Mouse (Mus musculus) kidney, embryonic 16.5 days (tissue): Measurements from ENCODE around the gene Dync1h1. TPM values are rescaled to one million over a fixed set of nuclear protein-coding genes. Genes with fewer than 3 reads are reported as not detected.

Experiments
- ATAC-seq: fragments of 200-750 bp; cut with Nextera tagmentation; 2 replicates; pipeline ENCODE4 v1.8.0; 2017; ENCODE audit warnings: moderate TSS enrichment; ENCODE audit not compliant: low FRiP score, low TSS enrichment
- H3K27ac ChIP-seq: fragments of 300-500 bp; sonication (generic); 2 replicates; pipeline ENCODE4 v1.5.1; 2014; ENCODE audit warnings: low read length
- H3K27me3 ChIP-seq: fragments of 300-500 bp; sonication (generic); 2 replicates; pipeline ENCODE4 v1.6.1; 2014; ENCODE audit warnings: low read length, control low read depth, mixed read lengths; ENCODE audit not compliant: insufficient read depth
- H3K36me3 ChIP-seq: fragments of 300-500 bp; sonication (generic); 2 replicates; pipeline ENCODE4 v1.6.1; 2014; ENCODE audit warnings: low read length, control low read depth, mixed read lengths; ENCODE audit not compliant: insufficient read depth
- H3K4me1 ChIP-seq: fragments of 300-500 bp; sonication (generic); 2 replicates; pipeline ENCODE4 v1.6.1; 2014; ENCODE audit warnings: low read length, control low read depth, mixed read lengths; ENCODE audit not compliant: insufficient read depth
- H3K4me2 ChIP-seq: fragments of 300-500 bp; sonication (generic); replicated peaks from 2 replicates; pipeline ENCODE4 v1.6.1; 2014; ENCODE audit warnings: low read depth, low read length
- H3K4me3 ChIP-seq: fragments of 300-500 bp; sonication (generic); 2 replicates; pipeline ENCODE4 v1.5.1; 2014; ENCODE audit warnings: mild to moderate bottlenecking, low read length
- H3K9ac ChIP-seq: fragments of 300-500 bp; sonication (generic); replicated peaks from 2 replicates; pipeline ENCODE4 v1.6.1; 2014; ENCODE audit warnings: low read length
- H3K9me3 ChIP-seq: fragments of 300-500 bp; sonication (generic); 2 replicates; pipeline ENCODE4 v1.6.1; 2016; ENCODE audit warnings: low read length, control low read depth
- WGBS: fragments of 180-500 bp; shearing (Covaris S2); extraction: QIAGEN DNeasy Blood & Tissue Kit; methylation state at CpG from one replicate; pipeline ENCODE4 v1.1.7; 2014; 5-methylcytosine and 5-hydroxymethylcytosine counted together
- polyA plus RNA-seq: library from polyadenylated mRNA; unstranded; fragments of >200 nt; fragmentation: Nextera tagmentation; extraction: Ambion mirVana; gene quantifications from 2 replicates; pipeline ENCODE4 v1.2.1, GENCODE M21; 2015

Gene Dync1h1
- 49.7 and 53.9 TPM in 2 replicates for polyA plus RNA-seq

- peaks cover 21% of the 10 kb centered on the region for H3K4me1 ChIP-seq
- H3K27ac ChIP-seq = peak within 1 kb of the TSS; percentile 96
- no peaks in the 10 kb centered on the region for H3K27me3 ChIP-seq
- ATAC-seq = peak; percentile 94
- no peaks in the 10 kb centered on the region for H3K36me3 ChIP-seq
- H3K9ac ChIP-seq = peak within 1 kb of the TSS; percentile 96
- under 1% methylated on average over 104 of the region's 105 CpGs for WGBS
- peak within 1 kb of the TSS; percentile 61 for H3K4me2 ChIP-seq
- peak within 1 kb of the TSS; percentile 94 for H3K4me3 ChIP-seq
- H3K9me3 ChIP-seq = no peaks in the 10 kb centered on the region
Observed at GRCm38 (mm10) chr12:110601241-110602218, at the start of gene Dync1h1. Dync1h1 (plus strand) TSS chr12:110601452.

GRCm38 (mm10) chr12:110552113-110552512 lies 49.1 kb upstream of the Dync1h1 start:
- Histone ChIP-seq H3K4me2 (no peak overlapping the region), H3K27ac (no peak overlapping the region), H3K9ac (no peak overlapping the region), H3K9me3 (no peaks in the 10 kb centered on the region), H3K4me3 (no peak overlapping the region), H3K4me1 (no peaks in the 10 kb centered on the region), H3K27me3 (no peaks in the 10 kb centered on the region), H3K36me3 (peaks cover 64% of the 10 kb centered on the region)
- ATAC-seq = no peak
- WGBS = 81% methylated on average over 13 of the region's 13 CpGs

GRCm38 (mm10) chr12:110553362-110553761 lies 47.9 kb upstream of the Dync1h1 start:
- no peak overlapping the region for H3K4me2 ChIP-seq
- H3K9me3 ChIP-seq = no peaks in the 10 kb centered on the region
- no peak overlapping the region for H3K4me3 ChIP-seq
- 92% methylated on average over 5 of the region's 5 CpGs for WGBS
- peaks cover 60% of the 10 kb centered on the region for H3K36me3 ChIP-seq
- no peak for ATAC-seq
- no peak overlapping the region for H3K9ac ChIP-seq
- no peaks in the 10 kb centered on the region for H3K27me3 ChIP-seq
- H3K27ac ChIP-seq = no peak overlapping the region
- H3K4me1 ChIP-seq = no peaks in the 10 kb centered on the region

GRCm38 (mm10) chr12:110555536-110556240 lies 45.6 kb upstream of the Dync1h1 start:
- no peak for ATAC-seq
- no peak overlapping the region for H3K9ac ChIP-seq
- no peak overlapping the region for H3K4me2 ChIP-seq
- peaks cover 63% of the 10 kb centered on the region for H3K36me3 ChIP-seq
- 81% methylated on average over 21 of the region's 21 CpGs for WGBS
- H3K27me3 ChIP-seq = no peaks in the 10 kb centered on the region
- H3K9me3 ChIP-seq = no peaks in the 10 kb centered on the region
- no peak overlapping the region for H3K4me3 ChIP-seq
- H3K4me1 ChIP-seq = no peaks in the 10 kb centered on the region
- H3K27ac ChIP-seq = no peak overlapping the region

GRCm38 (mm10) chr12:110556861-110557628 lies 44.2 kb upstream of the Dync1h1 start:
- ATAC-seq = no peak
- Histone ChIP-seq H3K9ac (no peak overlapping the region), H3K4me3 (no peak overlapping the region), H3K27me3 (no peaks in the 10 kb centered on the region), H3K27ac (no peak overlapping the region), H3K36me3 (peaks cover 61% of the 10 kb centered on the region), H3K4me2 (no peak overlapping the region), H3K4me1 (no peaks in the 10 kb centered on the region), H3K9me3 (no peaks in the 10 kb centered on the region)
- 77% methylated on average over 18 of the region's 18 CpGs for WGBS

GRCm38 (mm10) chr12:110558175-110558574 lies 43.1 kb upstream of the Dync1h1 start:
- peaks cover 52% of the 10 kb centered on the region for H3K36me3 ChIP-seq
- no peaks in the 10 kb centered on the region for H3K4me1 ChIP-seq
- no peak overlapping the region for H3K4me2 ChIP-seq
- H3K9ac ChIP-seq = no peak overlapping the region
- H3K27me3 ChIP-seq = no peaks in the 10 kb centered on the region
- ATAC-seq = no peak
- H3K4me3 ChIP-seq = no peak overlapping the region
- no peak overlapping the region for H3K27ac ChIP-seq
- WGBS = 97% methylated on average over 7 of the region's 7 CpGs
- no peaks in the 10 kb centered on the region for H3K9me3 ChIP-seq

GRCm38 (mm10) chr12:110563383-110563782 lies 37.9 kb upstream of the Dync1h1 start:
- ATAC-seq = no peak
- Histone ChIP-seq H3K9ac (no peak overlapping the region), H3K36me3 (peaks cover 52% of the 10 kb centered on the region), H3K4me3 (no peak overlapping the region), H3K27me3 (no peaks in the 10 kb centered on the region), H3K4me2 (no peak overlapping the region), H3K9me3 (no peaks in the 10 kb centered on the region), H3K27ac (no peak overlapping the region), H3K4me1 (no peaks in the 10 kb centered on the region)
- WGBS = 93% methylated on average over 11 of the region's 11 CpGs

GRCm38 (mm10) chr12:110564848-110565247 lies 36.4 kb upstream of the Dync1h1 start:
- Histone ChIP-seq H3K4me2 (no peak overlapping the region), H3K4me1 (no peaks in the 10 kb centered on the region), H3K27me3 (no peaks in the 10 kb centered on the region), H3K36me3 (peaks cover 50% of the 10 kb centered on the region), H3K9me3 (no peaks in the 10 kb centered on the region), H3K4me3 (no peak overlapping the region), H3K9ac (no peak overlapping the region), H3K27ac (no peak overlapping the region)
- WGBS = 88% methylated on average over 11 of the region's 11 CpGs
- ATAC-seq = no peak

GRCm38 (mm10) chr12:110566366-110566765 lies 34.9 kb upstream of the Dync1h1 start:
- H3K36me3 ChIP-seq = peaks cover 48% of the 10 kb centered on the region
- H3K4me2 ChIP-seq = no peak overlapping the region
- H3K9me3 ChIP-seq = no peaks in the 10 kb centered on the region
- no peak overlapping the region for H3K27ac ChIP-seq
- no peaks in the 10 kb centered on the region for H3K27me3 ChIP-seq
- 91% methylated on average over 9 of the region's 9 CpGs for WGBS
- no peak overlapping the region for H3K9ac ChIP-seq
- H3K4me3 ChIP-seq = no peak overlapping the region
- no peak for ATAC-seq
- no peaks in the 10 kb centered on the region for H3K4me1 ChIP-seq
